Mouse (Mus musculus) naive thymus-derived CD4-positive, alpha-beta T cell, adult 2 months (primary cell): Measurements from ENCODE around the gene Grm7.

ENCODE experiments used
- DNase-seq: peaks from one replicate; pipeline ENCODE4 v3.0.0-alpha.2; 2011; ENCODE audit warnings: low read depth

The Grm7 gene

DNA sequence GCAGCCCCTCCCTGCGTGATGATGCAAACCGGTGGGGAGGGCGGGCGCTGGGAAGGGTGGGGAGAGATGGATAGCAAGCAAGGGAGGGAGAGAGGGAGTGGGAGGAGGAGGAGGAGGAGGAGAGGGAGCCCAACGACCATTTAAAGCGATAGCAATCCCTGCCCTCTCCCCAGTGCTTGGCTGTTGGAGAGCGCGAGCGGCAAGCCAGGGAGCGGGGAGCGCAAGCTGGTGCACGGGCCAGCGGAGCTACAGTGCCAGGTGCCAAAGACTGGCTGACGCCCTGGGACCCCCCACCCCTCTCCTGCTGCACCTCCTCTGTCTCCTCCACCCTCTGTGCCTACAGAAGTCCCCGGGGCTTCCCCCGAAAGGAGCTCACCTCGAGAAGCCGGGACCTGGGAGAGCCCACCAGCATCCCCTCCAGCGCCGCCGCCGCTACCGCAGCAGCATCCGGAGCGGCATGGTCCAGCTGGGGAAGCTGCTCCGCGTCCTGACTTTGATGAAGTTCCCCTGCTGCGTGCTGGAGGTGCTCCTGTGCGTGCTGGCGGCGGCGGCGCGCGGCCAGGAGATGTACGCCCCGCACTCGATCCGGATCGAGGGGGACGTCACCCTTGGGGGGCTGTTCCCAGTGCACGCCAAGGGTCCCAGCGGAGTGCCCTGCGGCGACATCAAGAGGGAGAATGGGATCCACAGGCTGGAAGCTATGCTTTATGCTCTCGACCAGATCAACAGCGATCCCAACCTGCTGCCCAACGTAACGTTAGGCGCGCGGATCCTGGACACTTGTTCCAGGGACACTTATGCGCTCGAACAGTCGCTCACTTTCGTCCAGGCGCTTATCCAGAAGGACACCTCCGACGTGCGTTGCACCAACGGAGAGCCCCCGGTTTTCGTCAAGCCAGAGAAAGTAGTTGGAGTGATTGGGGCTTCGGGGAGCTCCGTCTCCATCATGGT is at the start of gene Grm7:
Gene Grm7 (plus strand): TSS at position 171 of the 951 bp plus-strand sequence.
- DNase-seq, result no peak

DNA sequence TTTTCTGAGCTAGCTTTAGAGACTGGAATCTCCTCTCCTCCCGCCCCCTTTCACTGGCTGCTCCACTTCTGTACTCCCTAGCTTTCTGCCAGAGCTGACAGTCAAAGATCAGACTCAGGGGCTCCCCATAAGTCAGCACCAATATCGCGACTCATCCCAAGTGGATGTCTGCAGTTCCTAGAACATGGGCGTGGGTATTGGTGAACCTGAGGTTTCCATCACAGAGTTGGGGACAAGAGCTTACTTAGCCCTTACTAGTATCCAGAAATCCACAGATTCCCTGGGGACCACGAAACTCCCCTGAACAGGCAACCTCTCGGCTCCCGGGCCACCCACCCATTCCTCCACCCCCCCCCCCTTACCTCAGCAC is 355 bp upstream of the Grm7 start:
- no peak for DNase-seq

DNA sequence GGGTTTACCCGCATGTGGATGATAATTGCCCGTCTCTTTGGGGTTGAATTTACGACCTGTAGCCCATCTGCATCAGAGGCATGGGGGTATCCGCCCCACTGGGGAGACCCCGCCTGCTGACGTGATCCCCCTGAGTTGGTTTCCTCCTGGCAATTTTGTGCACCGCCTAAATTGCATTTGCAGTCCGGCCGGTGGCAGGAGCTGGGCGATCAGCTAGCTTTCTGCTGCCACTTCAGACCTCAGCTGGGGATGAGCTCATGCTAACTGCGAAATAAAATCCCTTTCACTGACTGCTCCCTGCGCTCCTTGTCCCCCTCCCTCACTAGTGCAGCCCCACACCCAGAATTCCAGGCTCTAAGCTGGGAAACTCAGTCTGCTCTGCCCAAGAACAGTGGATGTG is 1.5 kb downstream of the Grm7 start:
- DNase-seq, result no peak

DNA sequence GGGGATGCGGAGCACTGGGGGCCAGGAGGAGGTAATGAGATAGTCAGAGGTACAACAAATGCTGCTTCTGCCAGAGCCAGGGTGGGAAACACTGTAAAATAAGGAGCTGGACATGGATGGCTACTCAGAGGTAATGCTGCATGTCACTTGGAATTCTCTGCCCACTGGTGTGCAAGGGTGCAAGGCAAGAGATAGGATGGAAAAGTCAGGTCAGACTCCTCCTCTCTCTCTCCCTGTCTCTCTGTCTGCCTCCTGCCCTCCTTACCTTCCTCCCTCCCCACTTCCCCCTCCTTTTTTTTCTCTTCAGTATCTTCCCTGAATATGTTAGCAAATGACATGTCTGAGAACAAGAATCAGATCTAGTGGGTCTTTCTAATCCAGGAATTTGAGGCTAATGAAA is 3.8 kb downstream of the Grm7 start:
- DNase-seq, result no peak

DNA sequence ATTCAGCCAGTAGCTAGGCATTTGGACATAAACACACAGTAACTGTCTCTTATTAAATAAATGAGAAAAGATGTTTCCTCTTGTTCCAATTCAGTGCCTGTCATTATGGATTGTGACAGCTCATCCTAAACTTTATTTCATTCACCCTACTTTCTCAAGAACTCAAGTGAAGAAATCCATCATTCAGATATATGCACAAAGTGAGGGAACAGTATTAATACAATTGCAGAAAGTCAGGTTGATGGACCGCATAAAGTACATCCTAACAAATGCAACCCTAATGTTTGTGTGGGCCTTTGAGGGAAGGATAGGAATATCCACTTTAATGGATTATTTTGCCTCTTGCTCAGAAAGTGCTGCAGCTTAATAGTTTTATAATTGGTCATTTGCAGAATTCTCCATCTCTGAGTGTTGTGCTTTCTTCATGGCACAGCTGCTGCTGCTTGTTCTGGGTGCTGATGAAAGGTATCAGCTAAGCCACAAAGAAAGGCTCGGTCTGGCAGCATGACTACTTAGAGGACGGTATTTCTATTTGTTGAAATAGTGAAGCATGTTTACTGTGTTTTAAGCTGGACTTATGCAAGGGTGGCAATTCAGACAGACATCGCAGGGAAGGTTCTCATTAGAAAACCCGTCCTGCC is 8.1 kb downstream of the Grm7 start:
- no peak for DNase-seq

DNA sequence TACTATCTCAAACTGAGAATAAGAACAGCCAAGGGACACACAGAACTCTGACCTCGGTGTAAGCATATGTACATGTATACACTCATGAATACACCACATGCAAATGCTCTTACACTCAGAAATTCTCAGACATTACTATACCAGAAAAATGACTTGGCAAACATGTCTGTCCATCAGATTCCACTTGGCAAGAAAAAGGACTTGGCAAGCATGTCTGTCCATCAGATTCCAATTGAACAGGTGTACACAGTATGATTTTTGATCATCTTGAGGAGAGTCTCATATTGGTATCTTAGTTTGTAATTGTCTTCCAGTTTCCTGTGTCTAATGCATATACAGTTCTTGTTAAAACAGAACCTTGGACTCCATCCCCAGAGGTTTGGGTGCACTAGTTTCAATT is 19.1 kb downstream of the Grm7 start:
- DNase-seq, result no peak

DNA sequence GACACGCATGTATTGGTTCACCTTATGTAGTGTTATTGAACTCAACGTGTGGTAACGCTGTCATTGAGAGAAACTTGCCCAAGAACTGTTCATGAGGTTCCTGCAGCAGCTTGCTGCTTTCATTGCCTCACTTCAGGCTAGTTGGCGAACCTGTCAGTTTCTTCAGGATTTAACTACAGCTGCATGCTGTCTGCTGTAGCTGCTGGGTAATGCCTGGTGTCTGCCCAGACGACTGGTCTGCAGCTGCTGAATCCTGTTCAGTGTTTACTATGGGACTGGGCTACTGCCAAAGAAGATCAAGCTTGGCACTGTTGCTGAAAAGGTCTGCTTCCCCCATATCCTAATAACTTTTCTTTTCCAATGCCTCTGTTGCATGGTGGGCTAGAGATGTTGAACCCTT is 23.1 kb downstream of the Grm7 start:
- no peak for DNase-seq

DNA sequence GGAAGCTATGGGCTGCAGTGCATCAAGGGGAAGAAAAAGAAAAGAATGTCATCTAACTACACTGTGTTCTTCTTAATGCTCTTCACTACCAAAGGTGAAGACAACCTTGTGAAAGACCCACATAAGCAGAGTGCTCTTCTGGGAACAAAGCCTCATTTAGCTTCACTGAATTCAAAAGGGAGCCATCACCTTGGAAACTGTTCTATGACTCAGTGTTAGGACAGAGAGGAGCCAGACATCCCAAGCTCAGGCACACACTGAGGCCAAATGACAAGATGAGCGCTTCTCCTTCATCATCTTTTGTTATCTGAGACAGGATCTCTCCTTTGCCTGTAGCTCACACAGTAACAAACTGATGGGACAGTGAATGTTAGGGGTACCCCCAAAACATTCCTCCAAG is 45.6 kb downstream of the Grm7 start:
- DNase-seq, result no peak

DNA sequence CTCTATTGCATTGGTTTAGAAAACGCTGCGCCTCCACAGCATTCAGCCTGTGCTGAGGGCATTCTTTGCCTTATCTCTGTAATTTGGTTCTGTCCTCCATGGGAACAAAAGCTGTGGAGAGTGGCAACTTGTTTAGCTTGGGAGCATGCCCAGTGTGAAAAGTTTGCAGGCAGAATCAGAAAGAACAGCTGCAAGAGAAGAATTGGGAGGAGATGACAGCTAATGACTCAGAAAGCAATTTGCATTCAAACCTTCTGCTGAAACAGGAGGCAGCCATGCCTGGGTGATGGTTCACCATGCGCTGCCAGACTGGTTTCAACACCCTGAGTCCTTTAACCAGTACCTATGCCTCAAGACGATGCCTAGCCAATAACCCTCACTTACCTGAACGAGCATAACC is 64.4 kb downstream of the Grm7 start:
- DNase-seq, result no peak

DNA sequence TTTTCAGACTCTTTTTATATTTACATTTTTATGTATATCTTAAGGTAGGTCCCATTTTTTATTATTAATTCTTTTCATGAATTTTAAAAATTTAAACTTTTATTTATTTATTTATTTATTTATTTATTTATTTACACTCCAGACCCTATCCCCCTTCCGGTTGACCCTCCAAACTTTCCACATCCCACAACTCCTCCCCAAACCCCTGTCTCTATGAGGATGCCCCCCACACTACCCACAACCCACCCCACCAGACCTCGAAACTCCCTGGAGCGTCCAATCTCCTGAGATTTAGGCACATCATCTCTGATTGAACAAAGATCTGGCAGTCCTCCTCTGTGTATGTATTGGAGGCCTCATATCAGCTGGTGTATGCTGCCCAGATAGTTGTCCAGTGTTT is 69.6 kb downstream of the Grm7 start:
- DNase-seq, result no peak

DNA sequence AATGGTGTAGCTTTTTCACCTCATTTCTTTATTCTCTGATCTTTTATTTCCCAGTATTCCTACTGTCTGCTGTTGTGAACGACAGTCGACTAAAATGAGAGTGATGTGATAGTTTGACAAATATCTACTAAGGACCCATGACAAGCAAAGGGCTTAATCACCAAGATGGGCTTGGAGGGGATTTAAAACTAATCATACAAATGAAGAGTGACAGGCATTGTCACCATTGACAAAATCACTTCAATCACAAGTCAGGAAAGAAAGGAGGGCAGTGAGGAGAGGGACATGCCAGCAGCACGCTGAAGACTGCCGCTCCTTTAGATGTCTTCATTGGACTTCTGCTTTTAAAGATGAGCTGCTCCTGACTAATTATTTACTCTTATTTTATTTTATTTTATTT is 78.0 kb downstream of the Grm7 start:
- DNase-seq, result no peak

DNA sequence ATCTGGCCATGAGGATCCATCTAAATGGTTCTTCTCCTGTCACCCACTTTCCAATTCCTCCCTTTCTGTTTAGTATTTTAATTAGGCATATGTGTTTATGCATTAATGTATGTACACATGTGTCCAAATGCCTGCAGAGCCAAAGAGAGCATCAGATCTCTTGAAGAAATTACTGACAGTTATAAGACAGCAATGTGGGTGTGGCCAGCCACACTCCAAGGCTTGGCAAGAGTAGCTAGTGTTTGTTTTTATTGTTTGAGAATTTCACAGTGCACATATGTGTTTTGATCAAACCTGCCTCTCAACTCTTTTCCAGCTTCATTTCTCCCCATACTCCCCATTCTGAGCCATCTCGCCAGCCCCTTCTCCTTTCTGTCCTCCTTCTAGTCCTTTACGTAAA is 88.5 kb downstream of the Grm7 start:
- DNase-seq, result no peak

DNA sequence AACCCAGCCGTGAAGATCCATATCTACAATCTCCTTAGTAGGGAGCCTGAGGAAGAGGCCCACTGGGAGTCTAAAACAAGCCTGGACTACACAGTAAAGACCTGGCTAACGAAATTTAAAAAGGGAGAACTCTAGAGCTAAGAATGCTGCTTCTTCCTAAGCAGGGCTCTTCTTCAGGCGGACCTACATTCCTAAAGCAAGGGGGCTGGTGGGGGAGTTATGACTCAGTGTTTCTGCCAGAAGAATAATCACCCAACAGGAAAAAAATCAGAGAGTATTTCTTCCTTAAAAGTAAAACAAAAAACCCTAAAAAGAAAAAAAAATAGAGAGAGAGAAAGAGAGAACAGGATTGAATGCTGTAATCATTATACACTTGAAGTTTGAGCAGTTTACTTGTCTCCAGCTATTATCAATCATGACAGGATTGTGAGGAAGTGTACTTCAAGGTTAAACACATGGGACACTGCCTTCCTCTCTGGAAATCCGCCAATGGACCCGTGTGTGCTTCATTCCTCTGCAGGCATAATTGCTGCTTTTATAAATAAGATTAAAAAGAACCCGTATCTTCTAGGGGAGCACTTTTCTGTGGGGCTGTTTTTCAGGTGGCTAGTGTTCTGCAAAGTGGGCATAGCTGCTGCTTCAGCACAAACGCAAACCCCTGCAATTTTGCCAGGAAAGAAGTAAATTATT is 98.7 kb downstream of the Grm7 start:
- DNase-seq, result no peak

DNA sequence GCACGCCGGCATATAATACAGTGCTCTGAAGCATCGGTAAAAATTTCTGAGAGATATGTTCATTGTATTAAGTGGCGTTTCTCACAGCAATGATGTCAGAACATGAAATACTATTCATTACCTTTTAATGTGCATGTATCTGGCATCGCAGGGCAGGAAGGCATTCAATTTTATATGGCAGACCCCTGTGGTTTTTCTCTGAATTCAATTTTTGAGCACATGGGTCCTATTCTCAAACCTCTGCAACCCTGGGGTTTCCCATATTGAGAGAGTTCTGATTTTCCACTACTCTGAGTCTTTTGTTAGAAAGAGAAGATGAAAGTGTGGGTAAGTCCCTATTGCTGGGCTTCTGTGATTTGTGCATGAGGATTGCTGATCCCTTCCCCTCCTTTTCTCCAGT is 110.5 kb downstream of the Grm7 start:
- DNase-seq, result no peak

DNA sequence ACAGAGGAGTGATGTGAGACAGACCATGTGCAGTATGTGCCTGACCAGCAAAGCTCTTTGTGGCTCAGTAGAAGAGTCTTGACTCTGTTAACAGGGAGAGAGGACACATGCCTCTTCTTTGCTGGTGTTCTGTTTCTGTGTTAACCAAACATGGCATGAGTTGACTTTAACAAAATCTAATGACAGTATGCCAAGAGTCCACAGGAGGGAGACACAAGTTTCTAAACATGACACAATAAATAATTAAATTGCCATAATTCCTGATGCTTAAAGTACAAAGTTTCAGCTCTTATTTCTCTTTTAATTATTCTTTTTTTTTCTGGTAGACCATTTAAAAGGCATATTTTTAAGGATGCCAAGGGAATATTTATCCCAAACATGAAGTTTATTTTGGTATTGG is 124.2 kb downstream of the Grm7 start:
- no peak for DNase-seq

DNA sequence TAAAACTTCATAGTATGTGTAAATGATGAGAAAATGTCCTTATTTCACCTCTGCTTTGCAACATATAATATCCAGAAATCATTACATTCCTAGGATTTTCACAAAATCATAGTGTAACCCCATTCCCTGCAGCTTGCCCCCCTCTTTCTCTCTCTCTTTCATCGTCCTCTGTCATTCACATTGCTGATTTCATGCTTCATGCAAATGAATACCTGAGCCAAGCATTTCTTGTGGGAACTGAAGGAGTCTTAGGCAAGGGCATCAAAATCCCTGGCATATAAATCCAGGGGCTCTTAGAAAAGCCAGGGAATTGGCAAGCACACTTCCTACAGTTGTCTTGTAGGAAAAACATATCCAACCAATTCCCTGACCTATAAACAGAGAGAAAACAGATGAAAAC is 127.3 kb downstream of the Grm7 start:
- DNase-seq, result no peak

DNA sequence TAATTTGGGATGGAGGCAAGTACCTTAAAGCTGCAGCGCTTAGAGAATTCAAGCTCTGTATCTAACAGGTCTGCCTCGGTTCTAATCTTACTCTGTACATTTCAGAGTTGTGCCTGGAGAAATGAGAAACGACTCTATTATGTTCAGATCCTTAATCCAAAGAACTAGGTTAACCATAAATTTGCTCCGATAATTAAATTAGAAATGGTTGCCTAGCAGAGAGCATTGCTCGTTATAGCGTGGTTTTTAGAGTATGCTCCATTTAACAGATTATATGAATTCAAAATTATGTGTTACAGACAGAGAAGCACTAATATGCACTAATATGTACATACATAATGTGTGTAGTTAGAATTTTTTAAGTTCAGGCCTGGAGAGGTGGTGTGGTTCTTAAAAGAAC is 130.7 kb downstream of the Grm7 start:
- DNase-seq, result no peak

DNA sequence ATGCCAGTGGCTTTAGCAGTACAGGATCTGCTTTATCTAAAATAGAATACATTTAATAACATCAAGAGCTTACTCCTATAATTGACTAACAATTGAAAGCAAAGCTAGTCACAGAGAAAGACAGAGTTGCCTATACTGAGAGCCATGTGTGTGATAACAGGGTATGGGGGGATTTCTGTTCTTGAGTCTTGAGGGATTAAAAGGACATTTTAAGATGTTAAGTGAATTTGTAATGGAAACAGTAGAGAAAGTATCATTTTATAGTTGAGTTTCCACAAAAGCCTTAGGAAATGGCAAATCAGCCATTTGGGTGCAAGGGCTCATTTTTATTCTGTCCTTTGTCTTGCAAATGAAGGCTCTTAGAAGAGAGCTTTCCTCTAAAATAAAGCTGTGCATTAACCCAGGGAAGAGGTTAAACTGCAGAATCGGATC is 140.1 kb downstream of the Grm7 start:
- no peak for DNase-seq

DNA sequence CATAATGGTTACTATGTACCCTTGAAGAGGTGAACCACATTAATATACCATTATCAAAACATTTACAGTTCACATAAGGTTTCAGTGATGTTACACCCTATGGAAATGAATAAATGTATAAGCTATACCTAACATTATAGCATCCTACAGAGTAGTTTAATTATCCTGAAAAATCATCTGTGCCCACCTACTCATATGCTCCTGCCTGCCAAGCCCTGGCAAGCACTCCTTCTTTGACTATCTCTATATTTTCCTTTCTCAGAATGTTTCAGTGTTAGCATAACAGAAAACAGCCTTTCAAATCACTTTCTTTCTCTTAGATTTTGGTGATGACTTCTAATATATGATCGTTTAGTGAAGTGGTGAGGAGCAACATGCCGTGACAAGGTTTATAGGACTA is 147.3 kb downstream of the Grm7 start:
- DNase-seq, result no peak

DNA sequence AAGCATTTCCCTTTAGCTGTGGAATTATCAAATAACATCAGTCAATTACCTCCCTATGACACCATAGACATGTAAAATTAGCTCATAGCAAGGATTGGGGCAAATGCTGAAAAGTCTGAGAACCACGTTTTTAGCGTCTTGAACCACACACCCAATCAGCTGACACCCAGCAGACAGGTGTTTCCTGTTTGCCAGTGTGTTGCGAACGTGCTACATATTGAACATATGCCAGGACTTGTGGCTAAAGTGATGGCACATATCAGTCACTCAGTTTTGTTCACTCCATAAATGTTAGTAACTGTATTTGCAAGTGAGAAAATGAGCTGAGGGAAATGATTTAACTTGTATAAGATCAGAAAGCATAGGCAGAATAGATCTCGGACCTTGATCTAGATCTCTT is 162.1 kb downstream of the Grm7 start:
- no peak for DNase-seq

DNA sequence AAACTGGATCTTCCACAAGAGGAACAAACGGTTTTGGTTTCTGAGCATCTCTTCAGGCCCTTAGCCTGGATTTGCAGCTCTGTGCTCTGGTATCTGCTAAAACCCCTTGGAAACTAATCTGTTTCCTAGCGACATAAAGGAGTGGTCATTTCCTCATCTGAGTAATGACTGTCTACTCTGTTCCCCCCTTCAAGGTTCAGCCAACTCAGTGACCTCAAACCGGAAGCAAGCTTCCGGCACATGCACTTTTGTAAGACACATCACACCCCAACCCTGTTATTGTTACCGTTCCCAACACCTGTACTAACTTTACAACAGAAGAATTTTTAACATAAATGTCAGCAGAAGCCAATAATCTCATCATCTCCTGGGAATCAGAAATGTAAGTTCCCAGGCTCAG is 166.8 kb downstream of the Grm7 start:
- no peak for DNase-seq

DNA sequence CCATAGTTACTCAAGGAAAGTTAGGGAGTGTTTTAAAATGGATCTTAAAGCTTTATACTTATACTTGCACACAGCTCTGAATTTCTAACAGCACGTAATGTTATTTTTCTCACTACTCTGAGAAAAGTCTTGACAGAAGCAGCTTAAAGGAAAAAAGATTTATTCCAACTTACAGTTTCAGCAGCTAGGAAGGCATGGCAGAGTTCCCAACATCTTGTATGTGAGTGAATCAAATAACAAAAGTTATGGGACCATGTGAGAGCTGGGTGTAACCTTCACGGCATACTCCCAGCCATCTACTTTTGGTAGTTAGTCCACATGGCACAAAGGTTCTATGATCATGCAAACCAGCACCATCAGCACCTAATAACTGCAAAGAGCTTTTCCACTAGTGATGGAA is 172.9 kb downstream of the Grm7 start:
- DNase-seq, result no peak

DNA sequence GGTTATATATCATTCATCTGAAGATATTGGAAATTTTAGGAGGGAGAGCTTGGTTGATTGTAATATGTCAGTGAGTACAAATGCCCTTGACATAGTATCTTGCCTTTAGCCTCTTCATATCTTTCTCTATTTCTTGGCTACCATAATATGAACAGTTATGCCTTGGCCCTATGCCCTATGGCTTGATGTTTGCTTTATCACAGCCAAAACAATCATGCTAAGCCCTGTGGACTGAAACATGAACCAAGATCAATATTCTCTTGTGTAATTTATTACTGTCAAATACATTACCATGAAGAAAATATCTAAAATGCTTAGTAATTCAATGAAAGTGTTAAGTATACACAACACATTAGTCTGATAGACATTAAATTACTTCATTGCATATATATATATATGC is 222.9 kb downstream of the Grm7 start:
- DNase-seq, result no peak
